Mouse (Mus musculus): ENCODE measurements around the gene Dupd1. TPM values are rescaled to one million over a fixed set of nuclear protein-coding genes. Genes with fewer than 3 reads are reported as not detected.

The Dupd1 gene
- not detected for total RNA-seq (2023)

GRCm38 (mm10) chr14:21714486-21714885 lies at the start of gene Dupd1:
Gene Dupd1 (minus strand): TSS chr14:21714576.

GRCm38 (mm10) chr14:21750881-21751542 lies 36.6 kb upstream of the Dupd1 start, which contains the start of gene Dusp13:
Gene Dusp13 (minus strand): TSS chr14:21751181.

GRCm38 (mm10) chr14:21750008-21750880 lies 35.9 kb upstream of the Dupd1 start, which contains the start of gene Samd8:
Gene Samd8 (plus strand): TSS chr14:21750531.

Other genes starting within 250 kb of the Dupd1 start
- 52.0 TPM for gene Kat6b, start 233.1 kb downstream of the Dupd1 start, total RNA-seq (2023)
- gene Samd8, start 36.0 kb upstream of the Dupd1 start, total RNA-seq (2023), result 30.8 TPM
- not detected for gene Dusp13, start 36.6 kb upstream of the Dupd1 start, total RNA-seq (2023)
- 112 TPM for gene Vdac2, start 110.7 kb upstream of the Dupd1 start, total RNA-seq (2023)
- gene Comtd1, start 134.4 kb upstream of the Dupd1 start, total RNA-seq (2023), result 9.3 TPM

Data from CD8-positive naive resting alpha-beta T cell, adult 57 days (primary cell).